Mouse (Mus musculus) hindbrain, postnatal 0 days (tissue): Measurements from ENCODE around the gene Aprt. TPM values are rescaled to one million over a fixed set of nuclear protein-coding genes. Genes with fewer than 3 reads are reported as not detected.
A peak's percentile ranks its signal among the peaks of the same experiment; 100 is the strongest.

ENCODE experiments used
- ATAC-seq: fragments of 200-750 bp; cut with Nextera tagmentation; 2 replicates; pipeline ENCODE4 v1.8.0; 2017; ENCODE audit warnings: mild to moderate bottlenecking, moderate TSS enrichment, moderate library complexity
- DNase-seq: peaks from one replicate; pipeline ENCODE4 v3.0.0-alpha.2; 2015; ENCODE audit warnings: low spot score
- H3K27ac ChIP-seq: fragments of 300-500 bp; sonication (generic); 2 replicates; pipeline ENCODE4 v1.5.1; 2014; ENCODE audit warnings: mild to moderate bottlenecking
- H3K27me3 ChIP-seq: fragments of 300-500 bp; sonication (generic); 2 replicates; pipeline ENCODE4 v1.6.1; 2014; ENCODE audit warnings: low read length, mixed read lengths; ENCODE audit not compliant: insufficient read depth
- H3K36me3 ChIP-seq: fragments of 300-500 bp; sonication (generic); 2 replicates; pipeline ENCODE4 v1.6.1; 2014; ENCODE audit warnings: low read length, mixed read lengths; ENCODE audit not compliant: insufficient read depth
- H3K4me1 ChIP-seq: fragments of 300-500 bp; sonication (generic); 2 replicates; pipeline ENCODE4 v1.6.1; 2014; ENCODE audit warnings: antibody characterized with exemption, low read length, mixed read lengths; ENCODE audit not compliant: insufficient read depth
- H3K4me2 ChIP-seq: fragments of 300-500 bp; sonication (generic); 2 replicates; pipeline ENCODE4 v1.6.1; 2014; ENCODE audit warnings: low read depth, mild to moderate bottlenecking, low read length, moderate library complexity, mixed read lengths
- H3K4me3 ChIP-seq: fragments of 300-500 bp; sonication (generic); 2 replicates; pipeline ENCODE4 v1.5.1; 2014; ENCODE audit warnings: low read length
- H3K9ac ChIP-seq: fragments of 300-500 bp; sonication (generic); replicated peaks from 2 replicates; pipeline ENCODE4 v1.6.1; 2014; ENCODE audit warnings: mild to moderate bottlenecking, low read length, moderate library complexity, mixed read lengths
- H3K9me3 ChIP-seq: fragments of 300-500 bp; sonication (generic); 2 replicates; pipeline ENCODE4 v1.6.1; 2016; ENCODE audit warnings: low read length, mixed read lengths
- CTCF ChIP-seq: IDR thresholded peaks from 2 replicates; pipeline ENCODE4 v1.5.1; 2016; ENCODE audit warnings: antibody characterized with exemption, control low read depth, low read depth
- WGBS: fragments of 180-500 bp; shearing (Covaris S2); extraction: QIAGEN DNeasy Blood & Tissue Kit; methylation state at CpG from one replicate; pipeline ENCODE4 v1.1.7; 2014; 5-methylcytosine and 5-hydroxymethylcytosine counted together
- polyA plus RNA-seq: library from polyadenylated mRNA; unstranded; fragments of >200 nt; fragmentation: Nextera tagmentation; extraction: Ambion mirVana; gene quantifications from 2 replicates; pipeline ENCODE4 v1.2.1, GENCODE M21; 2015
- total RNA-seq: library from RNA; depleted of rRNA; stranded (reverse); fragments of >200 nt; gene quantifications from 2 replicates; pipeline ENCODE4 v1.2.3, GENCODE M21; 2014

Gene Aprt
- total and polyA plus RNA-seq, 2 experiments from 2014 or later: 113 to 189 TPM

- H3K27ac ChIP-seq: peak overlapping the region; percentile 75
These were observed 16.5 kb upstream of the Aprt start for GRCm38 (mm10) chr8:122593240-122593639.

GRCm38 (mm10) chr8:122586749-122587148, 10.0 kb upstream of the Aprt start:
- 84% methylated on average over 10 of the region's 10 CpGs for WGBS
- ATAC-seq: no peak
- Histone ChIP-seq H3K4me2 (no peak overlapping the region), H3K9ac (no peak overlapping the region), H3K4me3 (no peak overlapping the region), H3K36me3 (no peaks in the 10 kb centered on the region), H3K27ac (no peak overlapping the region), H3K27me3 (no peaks in the 10 kb centered on the region), H3K4me1 (no peaks in the 10 kb centered on the region), H3K9me3 (no peaks in the 10 kb centered on the region)
- DNase-seq: no peak
- TF ChIP-seq CTCF: no peak

More at GRCm38 (mm10) chr8:122593240-122593639, 16.5 kb upstream of the Aprt start:
- Histone ChIP-seq H3K9ac (no peak overlapping the region), H3K27me3 (no peaks in the 10 kb centered on the region), H3K4me2 (no peak overlapping the region), H3K9me3 (no peaks in the 10 kb centered on the region), H3K4me1 (peaks cover 8% of the 10 kb centered on the region; the same call in 1 of the 2 replicates), H3K36me3 (no peaks in the 10 kb centered on the region), H3K4me3 (no peak overlapping the region)
- 62% methylated on average over 12 of the region's 12 CpGs for WGBS
- DNase-seq (no peak), ATAC-seq (no peak)
- no peak for TF ChIP-seq CTCF

- Histone ChIP-seq H3K4me2 (no peak overlapping the region), H3K9me3 (no peaks in the 10 kb centered on the region), H3K27ac (no peak overlapping the region), H3K4me1 (no peaks in the 10 kb centered on the region), H3K9ac (no peak overlapping the region), H3K4me3 (no peak overlapping the region), H3K36me3 (no peaks in the 10 kb centered on the region), H3K27me3 (no peaks in the 10 kb centered on the region)
- DNase-seq (no peak), ATAC-seq (no peak)
- WGBS: 55% methylated on average over 7 of the region's 7 CpGs
- TF ChIP-seq CTCF: no peak
These were observed 9.5 kb upstream of the Aprt start for GRCm38 (mm10) chr8:122586171-122586570.

GRCm38 (mm10) chr8:122585411-122585891, 8.7 kb upstream of the Aprt start:
- Histone ChIP-seq H3K27me3 (no peaks in the 10 kb centered on the region), H3K9me3 (no peaks in the 10 kb centered on the region), H3K27ac (no peak overlapping the region), H3K9ac (no peak overlapping the region), H3K36me3 (no peaks in the 10 kb centered on the region), H3K4me3 (no peak overlapping the region), H3K4me1 (no peaks in the 10 kb centered on the region), H3K4me2 (no peak overlapping the region)
- WGBS: 73% methylated on average over 14 of the region's 14 CpGs
- no peak for TF ChIP-seq CTCF
- DNase-seq: no peak
- ATAC-seq: no peak

GRCm38 (mm10) chr8:122584981-122585380, 8.3 kb upstream of the Aprt start:
- no peak for TF ChIP-seq CTCF
- ATAC-seq (no peak), DNase-seq (no peak)
- Histone ChIP-seq H3K4me3 (no peak overlapping the region), H3K27me3 (no peaks in the 10 kb centered on the region), H3K9me3 (no peaks in the 10 kb centered on the region), H3K9ac (no peak overlapping the region), H3K36me3 (no peaks in the 10 kb centered on the region), H3K4me2 (no peak overlapping the region), H3K4me1 (no peaks in the 10 kb centered on the region), H3K27ac (no peak overlapping the region)
- WGBS: 86% methylated on average over 9 of the region's 9 CpGs

- H3K36me3 ChIP-seq: no peaks in the 10 kb centered on the region; the same call in 1 of the 2 replicates
- no peaks in the 10 kb centered on the region for H3K9me3 ChIP-seq
- no peaks in the 10 kb centered on the region for H3K27me3 ChIP-seq
- WGBS: 79% methylated on average over 14 of the region's 15 CpGs
- TF ChIP-seq CTCF: no peak
- H3K9ac ChIP-seq: no peak overlapping the region
- ATAC-seq: no peak
- peaks cover 7% of the 10 kb centered on the region for H3K4me1 ChIP-seq
- no peak overlapping the region for H3K27ac ChIP-seq
- no peak for DNase-seq
- H3K4me3 ChIP-seq: no peak overlapping the region
- H3K4me2 ChIP-seq: no peak overlapping the region
These were observed 4.2 kb upstream of the Aprt start for GRCm38 (mm10) chr8:122580926-122581325.

- no peaks in the 10 kb centered on the region; the same call in 1 of the 2 replicates for H3K36me3 ChIP-seq
- DNase-seq (no peak), ATAC-seq (no peak)
- no peak overlapping the region for H3K27ac ChIP-seq
- H3K27me3 ChIP-seq: no peaks in the 10 kb centered on the region
- H3K9me3 ChIP-seq: no peaks in the 10 kb centered on the region
- no peak overlapping the region for H3K9ac ChIP-seq
- no peak overlapping the region for H3K4me3 ChIP-seq
- peaks cover 24% of the 10 kb centered on the region for H3K4me1 ChIP-seq
- 34% methylated on average over 7 of the region's 7 CpGs for whole genome bisulfite sequencing
- no peak for TF ChIP-seq CTCF
- H3K4me2 ChIP-seq: no peak overlapping the region
These were observed 2.5 kb upstream of the Aprt start for GRCm38 (mm10) chr8:122579196-122579595.
